Mouse (Mus musculus) telencephalon, adult 2 months (tissue): ENCODE results near the gene Olfr1465.

ENCODE experiments used
- DNase-seq: peaks from one replicate; pipeline ENCODE4 v3.0.0-alpha.2; 2011; ENCODE audit warnings: low read depth, low spot score

Olfr1465 gene

DNA sequence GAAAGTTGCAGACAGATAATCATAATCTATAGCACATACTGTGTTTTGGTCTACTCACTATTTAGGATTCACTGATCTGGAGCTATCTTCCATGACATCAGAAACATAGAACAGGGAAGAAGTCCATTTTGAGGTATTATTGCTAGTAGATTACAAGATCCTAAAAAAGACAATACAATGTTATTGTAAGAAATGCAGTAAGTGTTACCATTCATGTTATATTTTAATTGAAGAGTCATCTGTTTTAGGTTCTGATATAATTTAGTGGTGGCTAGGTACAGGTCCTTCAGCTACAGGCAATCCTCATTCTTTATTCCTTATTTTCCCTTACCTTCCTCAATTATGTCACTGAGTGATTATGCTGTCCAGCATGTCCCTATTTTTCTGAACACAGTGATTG lies at the start of gene Olfr1465:
Olfr1465 (minus strand) TSS at position 101 of the 400 bp plus-strand sequence.
- no peak for DNase-seq

DNA sequence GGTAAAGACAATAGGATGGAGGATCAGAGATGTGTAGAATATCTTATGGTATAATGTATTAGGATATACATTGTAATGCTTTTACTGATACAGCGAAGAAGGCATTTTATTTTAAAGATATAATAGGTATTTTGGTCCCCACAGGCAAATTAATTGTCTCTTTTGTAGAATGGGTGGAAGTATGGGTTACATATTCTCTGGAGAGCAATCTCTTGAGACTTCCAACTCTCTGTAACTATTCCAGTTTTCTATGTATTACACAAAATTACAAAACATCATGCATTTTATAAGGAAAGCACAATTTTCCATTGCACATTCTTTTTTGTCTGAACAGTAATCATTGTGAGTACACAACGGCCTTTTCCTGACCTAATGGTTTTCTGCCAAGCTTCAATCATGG lies 46.6 kb upstream of the Olfr1465 start, which contains the start of gene Olfr1467:
Olfr1467 (plus strand) TSS at position 301 of the 400 bp plus-strand sequence.
- no peak for DNase-seq

DNA sequence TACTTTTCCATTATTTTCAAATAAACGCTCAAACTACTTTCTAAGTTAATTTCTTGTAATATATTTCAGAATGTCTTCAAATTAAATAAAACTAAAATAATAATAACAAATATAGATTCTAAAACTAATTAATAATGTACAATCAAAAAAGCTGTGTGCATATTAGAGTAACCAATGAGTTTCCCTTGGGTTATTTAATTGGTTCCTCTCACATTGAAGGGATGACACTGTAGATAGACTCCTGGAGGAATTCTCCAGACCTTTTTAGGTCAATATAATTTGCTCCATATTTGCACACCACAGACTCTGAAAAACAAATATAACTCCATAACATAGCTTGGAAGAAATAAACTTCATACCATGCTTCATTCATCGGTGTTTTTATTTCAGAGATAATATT lies 23.2 kb upstream of the Olfr1465 start, which contains the start of gene Olfr1466:
Olfr1466 (plus strand) TSS at position 301 of the 400 bp plus-strand sequence.
- no peak for DNase-seq
